Mouse (Mus musculus): ENCODE measurements around the gene Mapt. TPM values are rescaled to one million over a fixed set of nuclear protein-coding genes. Genes with fewer than 3 reads are reported as not detected.

Mapt gene
- polyA plus RNA-seq, 1 experiment: 0.76 TPM

GRCm38 (mm10) chr11:104303088-104303960 is 72.1 kb downstream of the Mapt start:
- Histone ChIP-seq H3K4me3 (replicated peaks) (no peak overlapping the region), H3K36me3 (replicated peaks; ENCODE audit: low read length) (no peaks in the 10 kb centered on the region), H3K27me3 (replicated peaks) (peaks cover 89% of the 10 kb centered on the region), H3K9me3 (no peaks in the 10 kb centered on the region), H3K4me1 (peaks cover 16% of the 10 kb centered on the region)
- no peak for TF ChIP-seq GATA1 (IDR thresholded peaks at IDR 0.05; ENCODE audit: borderline replicate concordance, low read length)
- no peak for TF ChIP-seq FLI1 (IDR thresholded peaks at IDR 0.05; ENCODE audit: low read length)

GRCm38 (mm10) chr11:104305711-104306110 is 74.5 kb downstream of the Mapt start:
- peaks cover 28% of the 10 kb centered on the region for H3K4me1 ChIP-seq
- no peaks in the 10 kb centered on the region for H3K36me3 ChIP-seq (replicated peaks; ENCODE audit: low read length)
- H3K4me3 ChIP-seq (replicated peaks): no peak overlapping the region
- peaks cover 89% of the 10 kb centered on the region for H3K27me3 ChIP-seq (replicated peaks)
- no peaks in the 10 kb centered on the region for H3K9me3 ChIP-seq
- TF ChIP-seq FLI1 (IDR thresholded peaks at IDR 0.05; ENCODE audit: low read length) (no peak), GATA1 (IDR thresholded peaks at IDR 0.05; ENCODE audit: borderline replicate concordance, low read length) (no peak)

- H3K4me1 ChIP-seq: peaks cover 35% of the 10 kb centered on the region
- no peaks in the 10 kb centered on the region for H3K36me3 ChIP-seq (replicated peaks; ENCODE audit: low read length)
- H3K9me3 ChIP-seq: no peaks in the 10 kb centered on the region
- peaks cover 90% of the 10 kb centered on the region for H3K27me3 ChIP-seq (replicated peaks)
- H3K4me3 ChIP-seq (replicated peaks): no peak overlapping the region
- TF ChIP-seq FLI1 (IDR thresholded peaks at IDR 0.05; ENCODE audit: low read length) (no peak), GATA1 (IDR thresholded peaks at IDR 0.05; ENCODE audit: borderline replicate concordance, low read length) (no peak)
Measured at GRCm38 (mm10) chr11:104306483-104306882, 75.3 kb downstream of the Mapt start.

- TF ChIP-seq GATA1 (IDR thresholded peaks at IDR 0.05; ENCODE audit: borderline replicate concordance, low read length): no peak
- TF ChIP-seq FLI1 (IDR thresholded peaks at IDR 0.05; ENCODE audit: low read length): no peak
- Histone ChIP-seq H3K36me3 (replicated peaks; ENCODE audit: low read length) (no peaks in the 10 kb centered on the region), H3K4me1 (peaks cover 35% of the 10 kb centered on the region), H3K9me3 (no peaks in the 10 kb centered on the region), H3K4me3 (replicated peaks) (no peak overlapping the region), H3K27me3 (replicated peaks) (peaks cover 90% of the 10 kb centered on the region)
Measured at GRCm38 (mm10) chr11:104307136-104307535, 75.9 kb downstream of the Mapt start.

- H3K4me3 ChIP-seq (replicated peaks): no peak overlapping the region
- H3K9me3 ChIP-seq: no peaks in the 10 kb centered on the region
- peaks cover 22% of the 10 kb centered on the region for H3K4me1 ChIP-seq
- no peaks in the 10 kb centered on the region for H3K36me3 ChIP-seq (replicated peaks; ENCODE audit: low read length)
- TF ChIP-seq FLI1 (IDR thresholded peaks at IDR 0.05; ENCODE audit: low read length) (no peak), GATA1 (IDR thresholded peaks at IDR 0.05; ENCODE audit: borderline replicate concordance, low read length) (no peak)
- peaks cover 82% of the 10 kb centered on the region for H3K27me3 ChIP-seq (replicated peaks)
Measured at GRCm38 (mm10) chr11:104309377-104310225, 78.4 kb downstream of the Mapt start.

GRCm38 (mm10) chr11:104310226-104310887 is 79.2 kb downstream of the Mapt start:
- H3K27me3 ChIP-seq (replicated peaks): peaks cover 75% of the 10 kb centered on the region
- H3K9me3 ChIP-seq: no peaks in the 10 kb centered on the region
- no peak overlapping the region for H3K4me3 ChIP-seq (replicated peaks)
- no peaks in the 10 kb centered on the region for H3K36me3 ChIP-seq (replicated peaks; ENCODE audit: low read length)
- TF ChIP-seq FLI1 (IDR thresholded peaks at IDR 0.05; ENCODE audit: low read length) (no peak), GATA1 (IDR thresholded peaks at IDR 0.05; ENCODE audit: borderline replicate concordance, low read length) (no peak)
- H3K4me1 ChIP-seq: peaks cover 19% of the 10 kb centered on the region

GRCm38 (mm10) chr11:104311643-104312042 is 80.5 kb downstream of the Mapt start:
- H3K36me3 ChIP-seq (replicated peaks; ENCODE audit: low read length): no peaks in the 10 kb centered on the region
- H3K4me3 ChIP-seq (replicated peaks): no peak overlapping the region
- peaks cover 22% of the 10 kb centered on the region for H3K4me1 ChIP-seq
- no peak for TF ChIP-seq FLI1 (IDR thresholded peaks at IDR 0.05; ENCODE audit: low read length)
- no peak for TF ChIP-seq GATA1 (IDR thresholded peaks at IDR 0.05; ENCODE audit: borderline replicate concordance, low read length)
- peaks cover 62% of the 10 kb centered on the region for H3K27me3 ChIP-seq (replicated peaks)
- no peaks in the 10 kb centered on the region for H3K9me3 ChIP-seq

GRCm38 (mm10) chr11:104315703-104316102 is 84.5 kb downstream of the Mapt start:
- H3K4me1 ChIP-seq: peaks cover 49% of the 10 kb centered on the region
- no peaks in the 10 kb centered on the region for H3K9me3 ChIP-seq
- TF ChIP-seq FLI1 (IDR thresholded peaks at IDR 0.05; ENCODE audit: low read length) (no peak), GATA1 (IDR thresholded peaks at IDR 0.05; ENCODE audit: borderline replicate concordance, low read length) (no peak)

GRCm38 (mm10) chr11:104316685-104317400 is 85.7 kb downstream of the Mapt start:
- Histone ChIP-seq H3K9me3 (no peaks in the 10 kb centered on the region), H3K27me3 (replicated peaks) (peaks cover 37% of the 10 kb centered on the region), H3K4me3 (replicated peaks) (peak overlapping the region; percentile 11), H3K4me1 (peaks cover 54% of the 10 kb centered on the region), H3K36me3 (replicated peaks; ENCODE audit: low read length) (no peaks in the 10 kb centered on the region)
- TF ChIP-seq GATA1 (IDR thresholded peaks at IDR 0.05; ENCODE audit: borderline replicate concordance, low read length) (no peak), FLI1 (IDR thresholded peaks at IDR 0.05; ENCODE audit: low read length) (no peak)

More at GRCm38 (mm10) chr11:104315703-104316102, 84.5 kb downstream of the Mapt start:
- Histone ChIP-seq H3K4me3 (replicated peaks) (no peak overlapping the region), H3K27me3 (replicated peaks) (peaks cover 40% of the 10 kb centered on the region), H3K36me3 (replicated peaks; ENCODE audit: low read length) (no peaks in the 10 kb centered on the region)
